17 mouse cellular contexts compared by ENCODE assay signal in the genomic region with DNA sequence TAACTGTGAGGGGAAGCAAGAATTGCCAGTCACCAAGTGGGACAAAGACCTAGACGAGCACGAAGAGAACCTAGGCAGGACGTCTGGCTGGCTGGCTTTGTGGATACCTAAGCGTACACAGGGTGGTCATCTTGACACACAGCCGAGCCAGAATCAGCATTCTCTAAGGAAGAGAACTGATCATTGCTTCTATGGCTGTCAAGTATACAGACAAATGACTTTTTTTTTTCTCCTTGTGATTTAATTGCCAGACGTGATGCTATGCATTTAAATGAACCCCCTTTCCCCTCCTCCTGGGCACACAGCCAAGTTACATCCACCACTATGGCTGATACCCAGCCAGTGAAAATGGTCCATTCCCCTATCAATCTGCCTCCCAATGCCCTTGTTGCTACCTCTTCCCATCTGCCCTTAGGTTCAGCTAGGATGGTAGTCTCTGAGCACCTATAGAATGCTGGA.
DNase-seq lines count a peak whose midpoint lies in the region; ATAC-seq and TF ChIP-seq lines count a peak whose summit lies in the region.
"Had no signal": no experiment of that assay in that cellular context is flagged by ENCODE, and none has a peak within 500 bp of the region (broad histone marks: within the 10 kb centered on the region; RNA-seq: fewer than 3 reads in every experiment).

No protein-coding gene starts in this region.

- no peaks in the 10 kb centered on the region for H3K9me3 ChIP-seq in midbrain, embryonic 12.5 days
- no peaks in the 10 kb centered on the region for H3K9me3 ChIP-seq in midbrain, embryonic 10.5 days (replicated peaks)
- no peaks in the 10 kb centered on the region for H3K9me3 ChIP-seq in forebrain, postnatal 0 days (ENCODE audit: low read length)
- H3K9me3 ChIP-seq in midbrain, embryonic 15.5 days = no peaks in the 10 kb centered on the region
- H3K9me3 ChIP-seq in liver, embryonic 11.5 days (ENCODE audit: control insufficient read depth, low read length) = no peaks in the 10 kb centered on the region
- H3K9me3 ChIP-seq: liver, embryonic 13.5 days; megakaryocyte, embryonic 14.5 days had no signal

- no peak overlapping the region for H3K4me2 ChIP-seq in midbrain, embryonic 12.5 days (replicated peaks)
- no peak overlapping the region for H3K4me2 ChIP-seq in forebrain, postnatal 0 days (ENCODE audit: low read depth)
- H3K4me2 ChIP-seq in midbrain, embryonic 15.5 days = no peak overlapping the region
- H3K4me2 ChIP-seq in liver, embryonic 11.5 days = no peak overlapping the region
- H3K4me2 ChIP-seq: heart, embryonic 11.5 days; liver, embryonic 13.5 days had no signal

- WGBS in midbrain, embryonic 12.5 days = 63% methylated on average over 6 of the region's 6 CpGs
- WGBS in midbrain, embryonic 10.5 days = 84% methylated on average over 6 of the region's 6 CpGs
- 19% methylated on average over 6 of the region's 6 CpGs for WGBS in forebrain, postnatal 0 days
- 45% methylated on average over 6 of the region's 6 CpGs for WGBS in midbrain, embryonic 15.5 days
- WGBS in liver, embryonic 11.5 days = 81% methylated on average over 6 of the region's 6 CpGs

- 0 out of 2 replicates have a peak overlapping the region, but pooled peaks have one; percentile 15 for H3K27ac ChIP-seq in midbrain, embryonic 12.5 days (replicated peaks)
- no peak overlapping the region for H3K27ac ChIP-seq in midbrain, embryonic 10.5 days (replicated peaks)
- no peak overlapping the region for H3K27ac ChIP-seq in forebrain, postnatal 0 days (ENCODE audit: low read depth, low read length)
- 0 out of 2 replicates have a peak overlapping the region, but pooled peaks have one; percentile 50 for H3K27ac ChIP-seq in midbrain, embryonic 15.5 days
- H3K27ac ChIP-seq in liver, embryonic 11.5 days (ENCODE audit: low read depth, low read length) = no peak overlapping the region
- H3K27ac ChIP-seq: liver, embryonic 13.5 days had no signal

- no peak for DNase-seq in midbrain, embryonic 10.5 days (ENCODE audit: low spot score)
- DNase-seq in forebrain, postnatal 0 days = peak; percentile 58
- DNase-seq in layer of hippocampus, adult 9-10 months (ENCODE audit: low spot score) = no peak
- DNase-seq in liver, embryonic 11.5 days (ENCODE audit: low spot score) = no peak
- no peak for DNase-seq in kidney, adult 18-20 months
- DNase-seq: adrenal gland, adult 2 months; cerebellum, adult 18-20 months; gastrocnemius, postnatal 10 days; kidney, postnatal 14 days; liver, embryonic 13.5 days; lung, postnatal 10 days; right cerebral cortex, postnatal 25 days had no signal

- H3K4me1 ChIP-seq in midbrain, embryonic 12.5 days = peaks cover 21% of the 10 kb centered on the region
- H3K4me1 ChIP-seq in midbrain, embryonic 10.5 days = peaks cover 22% of the 10 kb centered on the region
- no peaks in the 10 kb centered on the region for H3K4me1 ChIP-seq in forebrain, postnatal 0 days (ENCODE audit: insufficient read depth)
- H3K4me1 ChIP-seq in midbrain, embryonic 15.5 days = peaks cover 15% of the 10 kb centered on the region
- H3K4me1 ChIP-seq in liver, embryonic 11.5 days (replicated peaks; ENCODE audit: control insufficient read depth, insufficient read depth, low read length) = no peaks in the 10 kb centered on the region
- H3K4me1 ChIP-seq: liver, embryonic 13.5 days; megakaryocyte, embryonic 14.5 days had no signal

- no peak for TF ChIP-seq CTCF in forebrain, postnatal 0 days (IDR thresholded peaks at IDR 0.05; ENCODE audit: low read depth)

- H3K9ac ChIP-seq in midbrain, embryonic 12.5 days (replicated peaks) = no peak overlapping the region
- no peak overlapping the region for H3K9ac ChIP-seq in forebrain, postnatal 0 days
- H3K9ac ChIP-seq in midbrain, embryonic 15.5 days = no peak overlapping the region
- no peak overlapping the region for H3K9ac ChIP-seq in liver, embryonic 11.5 days (ENCODE audit: low read depth, low read length)
- H3K9ac ChIP-seq: liver, embryonic 13.5 days had no signal

- H3K36me3 ChIP-seq in midbrain, embryonic 12.5 days = no peaks in the 10 kb centered on the region
- no peaks in the 10 kb centered on the region for H3K36me3 ChIP-seq in midbrain, embryonic 10.5 days
- no peaks in the 10 kb centered on the region for H3K36me3 ChIP-seq in forebrain, postnatal 0 days (ENCODE audit: insufficient read depth)
- no peaks in the 10 kb centered on the region for H3K36me3 ChIP-seq in midbrain, embryonic 15.5 days (replicated peaks)
- no peaks in the 10 kb centered on the region for H3K36me3 ChIP-seq in liver, embryonic 11.5 days (ENCODE audit: control insufficient read depth, insufficient read depth, low read length)
- H3K36me3 ChIP-seq: liver, embryonic 13.5 days had no signal

- ATAC-seq in midbrain, embryonic 12.5 days (ENCODE audit: low FRiP score, low read depth) = peak; percentile 64
- ATAC-seq in forebrain, postnatal 0 days = no peak
- peak; percentile 37; the same call in 1 of the 2 replicates for ATAC-seq in midbrain, embryonic 15.5 days (replicated peaks)
- no peak for ATAC-seq in liver, embryonic 11.5 days (replicated peaks; ENCODE audit: low FRiP score)
- ATAC-seq: intestine, postnatal 0 days had no signal

- H3K27me3 ChIP-seq in midbrain, embryonic 12.5 days = no peaks in the 10 kb centered on the region
- no peaks in the 10 kb centered on the region for H3K27me3 ChIP-seq in midbrain, embryonic 10.5 days (ENCODE audit: low read depth, poor library complexity, severe bottlenecking)
- no peaks in the 10 kb centered on the region for H3K27me3 ChIP-seq in forebrain, postnatal 0 days (ENCODE audit: insufficient read depth, low read length)
- H3K27me3 ChIP-seq in midbrain, embryonic 15.5 days (replicated peaks) = no peaks in the 10 kb centered on the region
- H3K27me3 ChIP-seq in liver, embryonic 11.5 days (replicated peaks; ENCODE audit: control insufficient read depth, insufficient read depth, low read length) = no peaks in the 10 kb centered on the region
- H3K27me3 ChIP-seq: liver, embryonic 13.5 days; megakaryocyte, embryonic 14.5 days had no signal

- no peak overlapping the region for H3K4me3 ChIP-seq in midbrain, embryonic 12.5 days
- no peak overlapping the region for H3K4me3 ChIP-seq in midbrain, embryonic 10.5 days
- H3K4me3 ChIP-seq in forebrain, postnatal 0 days (ENCODE audit: low read depth, low read length) = no peak overlapping the region
- no peak overlapping the region for H3K4me3 ChIP-seq in midbrain, embryonic 15.5 days
- no peak overlapping the region for H3K4me3 ChIP-seq in liver, embryonic 11.5 days (ENCODE audit: low read depth, low read length)
- H3K4me3 ChIP-seq: liver, embryonic 13.5 days; megakaryocyte, embryonic 14.5 days had no signal

Comparison
In these comparisons a context has a peak if more than half of its experiments do, and no peak if none do; other contexts are left out.
1. H3K27ac ChIP-seq: peak in midbrain, embryonic 12.5 days (single experiment) and midbrain, embryonic 15.5 days (single experiment); none in midbrain, embryonic 10.5 days (single experiment), forebrain, postnatal 0 days (single experiment) and liver, embryonic 11.5 days (single experiment).
2. ATAC-seq: peak in midbrain, embryonic 12.5 days (single experiment) and midbrain, embryonic 15.5 days (single experiment); none in forebrain, postnatal 0 days (single experiment) and liver, embryonic 11.5 days (single experiment).